Mouse (Mus musculus) intestine, embryonic 14.5 days (tissue): Measurements from ENCODE around the gene Ldb2. TPM values are rescaled to one million over a fixed set of nuclear protein-coding genes. Genes with fewer than 3 reads are reported as not detected.
A peak's percentile ranks its signal among the peaks of the same experiment; 100 is the strongest.

Experiments used
- ATAC-seq: fragments of 200-750 bp; cut with Nextera tagmentation; replicated peaks from 2 replicates; pipeline ENCODE4 v1.8.0; 2017; ENCODE audit warnings: low read depth, moderate number of reproducible peaks, moderate TSS enrichment, moderate library complexity; ENCODE audit not compliant: low FRiP score, low TSS enrichment
- DNase-seq: peaks from one replicate; pipeline ENCODE4 v3.0.0-alpha.2; 2018; ENCODE audit warnings: low spot score
- H3K27ac ChIP-seq: fragments of 300-500 bp; sonication (generic); 2 replicates; pipeline ENCODE4 v1.5.1; 2014; ENCODE audit warnings: low read depth, mild to moderate bottlenecking, control low read depth
- H3K27me3 ChIP-seq: fragments of 300-500 bp; sonication (generic); replicated peaks from 2 replicates; pipeline ENCODE4 v1.6.1; 2014; ENCODE audit warnings: low read length, control low read depth; ENCODE audit not compliant: control insufficient read depth, insufficient read depth
- H3K36me3 ChIP-seq: fragments of 300-500 bp; sonication (generic); 2 replicates; pipeline ENCODE4 v1.6.1; 2014; ENCODE audit warnings: low read length, control low read depth; ENCODE audit not compliant: control insufficient read depth, insufficient read depth
- H3K4me1 ChIP-seq: fragments of 300-500 bp; sonication (generic); replicated peaks from 2 replicates; pipeline ENCODE4 v1.6.1; 2014; ENCODE audit warnings: low read length, control low read depth, mixed read lengths; ENCODE audit not compliant: control insufficient read depth, insufficient read depth
- H3K4me2 ChIP-seq: fragments of 300-500 bp; sonication (generic); 2 replicates; pipeline ENCODE4 v1.6.1; 2014; ENCODE audit warnings: low read length
- H3K4me3 ChIP-seq: fragments of 300-500 bp; sonication (generic); 2 replicates; pipeline ENCODE4 v1.5.1; 2014; ENCODE audit warnings: low read depth, low read length, control low read depth, mixed read lengths
- H3K9ac ChIP-seq: fragments of 300-500 bp; sonication (generic); 2 replicates; pipeline ENCODE4 v1.6.1; 2014; ENCODE audit warnings: mild to moderate bottlenecking, low read length
- H3K9me3 ChIP-seq: fragments of 300-500 bp; sonication (generic); 2 replicates; pipeline ENCODE4 v1.6.1; 2016; ENCODE audit warnings: low read length, control low read depth; ENCODE audit not compliant: control insufficient read depth
- WGBS: fragments of 180-500 bp; shearing (Covaris S2); extraction: QIAGEN DNeasy Blood & Tissue Kit; methylation state at CpG from one replicate; pipeline ENCODE4 v1.1.7; 2014; 5-methylcytosine and 5-hydroxymethylcytosine counted together
- polyA plus RNA-seq: library from polyadenylated mRNA; unstranded; fragments of >200 nt; fragmentation: Nextera tagmentation; extraction: Ambion mirVana; gene quantifications from 2 replicates; pipeline ENCODE4 v1.2.1, GENCODE M21; 2014

The Ldb2 gene
- polyA plus RNA-seq, 1 experiment from 2014 or later, result 61.9 TPM

- H3K9ac ChIP-seq, result no peak overlapping the region
- no peaks in the 10 kb centered on the region for H3K27me3 ChIP-seq
- no peak overlapping the region for H3K27ac ChIP-seq
- H3K4me3 ChIP-seq, result no peak overlapping the region
- no peak for DNase-seq
- 56% methylated on average over 8 of the region's 8 CpGs for WGBS
- no peaks in the 10 kb centered on the region for H3K9me3 ChIP-seq
- peaks cover 5% of the 10 kb centered on the region; the same call in 1 of the 2 replicates for H3K4me1 ChIP-seq
- no peaks in the 10 kb centered on the region for H3K36me3 ChIP-seq
- no peak for ATAC-seq
- no peak overlapping the region for H3K4me2 ChIP-seq
These were observed 69.7 kb downstream of the Ldb2 start for GRCm38 (mm10) chr5:44729646-44730310.

- H3K4me1 ChIP-seq, result 0 out of 2 replicates have a peak, but pooled peaks cover 4% of the 10 kb centered on the region
- DNase-seq (no peak), ATAC-seq (no peak)
- H3K4me2 ChIP-seq, result no peak overlapping the region
- no peak overlapping the region for H3K9ac ChIP-seq
- H3K27me3 ChIP-seq, result no peaks in the 10 kb centered on the region
- no peaks in the 10 kb centered on the region for H3K9me3 ChIP-seq
- 90% methylated on average over 11 of the region's 11 CpGs for WGBS
- no peak overlapping the region for H3K4me3 ChIP-seq
- H3K27ac ChIP-seq, result no peak overlapping the region
- no peaks in the 10 kb centered on the region for H3K36me3 ChIP-seq
These were observed 71.5 kb downstream of the Ldb2 start for GRCm38 (mm10) chr5:44727995-44728394.

GRCm38 (mm10) chr5:44726546-44727476 lies 72.7 kb downstream of the Ldb2 start:
- no peaks in the 10 kb centered on the region for H3K27me3 ChIP-seq
- 65% methylated on average over 14 of the region's 14 CpGs for WGBS
- DNase-seq (no peak), ATAC-seq (no peak)
- H3K9ac ChIP-seq, result no peak overlapping the region
- H3K36me3 ChIP-seq, result no peaks in the 10 kb centered on the region
- H3K4me3 ChIP-seq, result no peak overlapping the region
- no peaks in the 10 kb centered on the region for H3K9me3 ChIP-seq
- H3K27ac ChIP-seq, result no peak overlapping the region
- H3K4me2 ChIP-seq, result no peak overlapping the region
- 0 out of 2 replicates have a peak, but pooled peaks cover 4% of the 10 kb centered on the region for H3K4me1 ChIP-seq

GRCm38 (mm10) chr5:44725501-44725900 lies 74.0 kb downstream of the Ldb2 start:
- H3K4me1 ChIP-seq, result 0 out of 2 replicates have a peak, but pooled peaks cover 4% of the 10 kb centered on the region
- WGBS, result 66% methylated on average over 2 of the region's 2 CpGs
- no peaks in the 10 kb centered on the region for H3K27me3 ChIP-seq
- H3K4me2 ChIP-seq, result no peak overlapping the region
- H3K4me3 ChIP-seq, result no peak overlapping the region
- no peak for ATAC-seq
- DNase-seq, result no peak
- H3K36me3 ChIP-seq, result no peaks in the 10 kb centered on the region
- H3K9ac ChIP-seq, result no peak overlapping the region
- no peak overlapping the region for H3K27ac ChIP-seq
- no peaks in the 10 kb centered on the region for H3K9me3 ChIP-seq

GRCm38 (mm10) chr5:44719872-44720271 lies 79.6 kb downstream of the Ldb2 start:
- no peak overlapping the region for H3K9ac ChIP-seq
- H3K27ac ChIP-seq, result no peak overlapping the region
- no peak overlapping the region for H3K4me2 ChIP-seq
- H3K4me3 ChIP-seq, result no peak overlapping the region
- ATAC-seq (no peak), DNase-seq (no peak)
- no peaks in the 10 kb centered on the region for H3K4me1 ChIP-seq
- H3K27me3 ChIP-seq, result no peaks in the 10 kb centered on the region
- WGBS, result 86% methylated on average over 1 of the region's 1 CpGs
- H3K9me3 ChIP-seq, result no peaks in the 10 kb centered on the region
- H3K36me3 ChIP-seq, result no peaks in the 10 kb centered on the region

- Histone ChIP-seq H3K36me3 (no peaks in the 10 kb centered on the region), H3K27ac (no peak overlapping the region), H3K9me3 (no peaks in the 10 kb centered on the region), H3K4me3 (no peak overlapping the region), H3K4me1 (peaks cover 19% of the 10 kb centered on the region), H3K9ac (no peak overlapping the region), H3K4me2 (no peak overlapping the region), H3K27me3 (no peaks in the 10 kb centered on the region)
- no peak for ATAC-seq
- WGBS, result 70% methylated on average over 4 of the region's 4 CpGs
- no peak for DNase-seq
These were observed 85.0 kb downstream of the Ldb2 start for GRCm38 (mm10) chr5:44714508-44714907.

GRCm38 (mm10) chr5:44713181-44713789 lies 86.2 kb downstream of the Ldb2 start:
- Histone ChIP-seq H3K27ac (peak overlapping the region; percentile 57; the same call in 1 of the 2 replicates), H3K4me1 (peaks cover 19% of the 10 kb centered on the region), H3K4me3 (no peak overlapping the region), H3K36me3 (no peaks in the 10 kb centered on the region), H3K27me3 (no peaks in the 10 kb centered on the region), H3K4me2 (no peak overlapping the region), H3K9ac (no peak overlapping the region), H3K9me3 (no peaks in the 10 kb centered on the region)
- DNase-seq (no peak), ATAC-seq (no peak)
- WGBS, result 39% methylated on average over 5 of the region's 5 CpGs

GRCm38 (mm10) chr5:44711211-44711610 lies 88.3 kb downstream of the Ldb2 start:
- Histone ChIP-seq H3K4me1 (peaks cover 29% of the 10 kb centered on the region), H3K27ac (no peak overlapping the region), H3K4me2 (no peak overlapping the region), H3K36me3 (no peaks in the 10 kb centered on the region), H3K9ac (no peak overlapping the region), H3K27me3 (no peaks in the 10 kb centered on the region), H3K9me3 (no peaks in the 10 kb centered on the region), H3K4me3 (no peak overlapping the region)
- WGBS, result 68% methylated on average over 5 of the region's 5 CpGs
- ATAC-seq (no peak), DNase-seq (no peak)
